Mouse (Mus musculus): ENCODE data around the gene Fblim1.

The Fblim1 gene

GRCm38 (mm10) chr4:141530979-141531378 is 74.9 kb downstream of the Fblim1 start:
- Histone ChIP-seq H3K27me3 (ENCODE audit: insufficient read depth, low read length) (peaks cover 4% of the 10 kb centered on the region; the same call in 1 of the 2 replicates), H3K4me1 (replicated peaks; ENCODE audit: low read depth, low read length) (peaks cover 89% of the 10 kb centered on the region), H3K36me3 (ENCODE audit: insufficient read depth, low read length) (peaks cover 20% of the 10 kb centered on the region), H3K4me3 (replicated peaks; ENCODE audit: low read length) (0 out of 2 replicates have a peak overlapping the region, but pooled peaks have one; percentile 29), H3K9me3 (ENCODE audit: low read length) (no peaks in the 10 kb centered on the region)
- TF ChIP-seq CTCF (conservative IDR thresholded peaks at IDR 0.05; ENCODE audit: low read length), result no peak
- TF ChIP-seq NANOG (IDR thresholded peaks at IDR 0.05; ENCODE audit: borderline replicate concordance, low read length), result no peak
- TF ChIP-seq POU5F1 (IDR thresholded peaks at IDR 0.05; ENCODE audit: borderline replicate concordance, low read length), result no peak

GRCm38 (mm10) chr4:141528938-141529337 is 77.0 kb downstream of the Fblim1 start:
- H3K4me1 ChIP-seq (replicated peaks; ENCODE audit: low read depth, low read length), result peaks cover 81% of the 10 kb centered on the region
- no peaks in the 10 kb centered on the region for H3K9me3 ChIP-seq (ENCODE audit: low read length)
- no peak overlapping the region for H3K4me3 ChIP-seq (replicated peaks; ENCODE audit: low read length)
- H3K27me3 ChIP-seq (ENCODE audit: insufficient read depth, low read length), result no peaks in the 10 kb centered on the region
- no peak for TF ChIP-seq NANOG (IDR thresholded peaks at IDR 0.05; ENCODE audit: borderline replicate concordance, low read length)
- TF ChIP-seq CTCF (conservative IDR thresholded peaks at IDR 0.05; ENCODE audit: low read length), result no peak
- TF ChIP-seq POU5F1 (IDR thresholded peaks at IDR 0.05; ENCODE audit: borderline replicate concordance, low read length), result no peak
- H3K36me3 ChIP-seq (ENCODE audit: insufficient read depth, low read length), result peaks cover 25% of the 10 kb centered on the region

DNA sequence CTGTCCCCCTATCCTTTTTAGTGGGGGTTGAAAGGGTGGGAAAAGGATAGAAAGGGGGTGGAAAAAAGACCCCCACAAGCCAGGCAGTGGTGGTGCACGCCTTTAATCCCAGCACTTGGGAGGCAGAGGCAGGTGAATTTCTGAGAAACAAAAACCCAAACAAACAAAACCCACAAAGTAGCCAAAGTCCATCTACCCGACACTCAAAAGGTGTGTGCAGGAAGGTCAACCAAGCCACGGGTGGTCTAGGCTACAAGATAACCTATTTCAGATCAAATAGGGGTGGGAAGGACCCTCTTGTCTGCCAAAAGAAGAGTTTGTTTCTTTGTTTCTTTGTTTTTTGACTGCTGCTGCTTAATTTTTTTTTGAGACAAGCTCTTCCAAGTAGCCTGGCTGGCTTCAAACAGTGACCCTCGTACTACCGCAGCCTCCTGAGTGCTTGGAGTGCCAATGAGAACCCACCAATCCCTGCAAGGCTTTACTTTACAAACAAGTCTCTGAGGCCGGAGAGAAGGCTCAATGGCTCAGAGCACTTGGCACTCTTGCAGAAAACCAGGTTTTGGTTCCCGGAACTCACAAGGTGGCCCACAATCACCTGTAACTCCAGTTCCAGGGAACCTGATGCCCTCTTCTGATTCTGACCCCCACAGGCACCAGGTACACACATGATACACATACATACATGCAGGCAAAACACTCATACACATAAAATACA is 78.8 kb downstream of the Fblim1 start:
- Histone ChIP-seq H3K4me3 (replicated peaks; ENCODE audit: low read length) (no peak overlapping the region), H3K4me1 (replicated peaks; ENCODE audit: low read depth, low read length) (peaks cover 71% of the 10 kb centered on the region), H3K9me3 (ENCODE audit: low read length) (no peaks in the 10 kb centered on the region), H3K36me3 (ENCODE audit: insufficient read depth, low read length) (peaks cover 40% of the 10 kb centered on the region), H3K27me3 (ENCODE audit: insufficient read depth, low read length) (no peaks in the 10 kb centered on the region)
- TF ChIP-seq POU5F1 (IDR thresholded peaks at IDR 0.05; ENCODE audit: borderline replicate concordance, low read length), result no peak
- no peak for TF ChIP-seq CTCF (conservative IDR thresholded peaks at IDR 0.05; ENCODE audit: low read length)
- TF ChIP-seq NANOG (IDR thresholded peaks at IDR 0.05; ENCODE audit: borderline replicate concordance, low read length), result no peak

Data from E14TG2a.4 (cell line).